Mouse (Mus musculus): ENCODE results near the gene Neurl3. TPM values are rescaled to one million over a fixed set of nuclear protein-coding genes. Genes with fewer than 3 reads are reported as not detected.
A peak's percentile ranks its signal among the peaks of the same experiment; 100 is the strongest.

Gene Neurl3
- polyA plus RNA-seq, 1 experiment from 2014 or later, result 2.6 TPM

GRCm38 (mm10) chr1:36257276-36257675 lies 17.2 kb downstream of the Neurl3 start:
- H3K9me3 ChIP-seq (replicated peaks), result peaks cover 15% of the 10 kb centered on the region

GRCm38 (mm10) chr1:36255871-36256640 lies 18.4 kb downstream of the Neurl3 start:
- Histone ChIP-seq H3K27ac (ENCODE audit: poor library complexity, severe bottlenecking) (peak overlapping the region; percentile 39; the same call in 1 of the 2 replicates), H3K9me3 (replicated peaks) (peaks cover 15% of the 10 kb centered on the region), H3K9ac (no peak overlapping the region), H3K4me3 (no peak overlapping the region), H3K4me2 (peak overlapping the region; percentile 21), H3K4me1 (replicated peaks) (peaks cover 12% of the 10 kb centered on the region; the same call in 1 of the 2 replicates), H3K27me3 (replicated peaks) (peaks cover 9% of the 10 kb centered on the region; the same call in 1 of the 2 replicates), H3K36me3 (no peaks in the 10 kb centered on the region)
- 0 out of 2 replicates have a peak, but pooled peaks have one; percentile 23 for ATAC-seq (ENCODE audit: insufficient number of reproducible peaks, low FRiP score)
- WGBS, result 17% methylated on average over 20 of the region's 20 CpGs

More at GRCm38 (mm10) chr1:36257276-36257675, 17.2 kb downstream of the Neurl3 start:
- WGBS, result 85% methylated on average over 8 of the region's 8 CpGs
- H3K9ac ChIP-seq, result no peak overlapping the region
- H3K27ac ChIP-seq (ENCODE audit: poor library complexity, severe bottlenecking), result no peak overlapping the region
- no peaks in the 10 kb centered on the region for H3K36me3 ChIP-seq
- H3K27me3 ChIP-seq (replicated peaks), result peaks cover 9% of the 10 kb centered on the region; the same call in 1 of the 2 replicates
- no peak for ATAC-seq (ENCODE audit: insufficient number of reproducible peaks, low FRiP score)
- H3K4me3 ChIP-seq, result no peak overlapping the region
- H3K4me1 ChIP-seq (replicated peaks), result peaks cover 12% of the 10 kb centered on the region; the same call in 1 of the 2 replicates
- no peak overlapping the region for H3K4me2 ChIP-seq

- peaks cover 12% of the 10 kb centered on the region; the same call in 1 of the 2 replicates for H3K4me1 ChIP-seq (replicated peaks)
- no peak overlapping the region for H3K9ac ChIP-seq
- H3K4me2 ChIP-seq, result peak overlapping the region; percentile 62
- peak overlapping the region; percentile 22 for H3K4me3 ChIP-seq
- no peaks in the 10 kb centered on the region for H3K36me3 ChIP-seq
- H3K27me3 ChIP-seq (replicated peaks), result peaks cover 9% of the 10 kb centered on the region; the same call in 1 of the 2 replicates
- H3K9me3 ChIP-seq (replicated peaks), result peaks cover 15% of the 10 kb centered on the region
- WGBS, result 5% methylated on average over 25 of the region's 25 CpGs
- peak; percentile 78 for ATAC-seq (ENCODE audit: insufficient number of reproducible peaks, low FRiP score)
- H3K27ac ChIP-seq (ENCODE audit: poor library complexity, severe bottlenecking), result peak overlapping the region; percentile 46
These were observed 19.7 kb downstream of the Neurl3 start for GRCm38 (mm10) chr1:36254635-36255360.

- ATAC-seq (ENCODE audit: insufficient number of reproducible peaks, low FRiP score), result no peak
- H3K4me2 ChIP-seq, result no peak overlapping the region
These were observed 21.7 kb downstream of the Neurl3 start for GRCm38 (mm10) chr1:36252791-36253190.

GRCm38 (mm10) chr1:36251426-36251825 lies 23.1 kb downstream of the Neurl3 start:
- Histone ChIP-seq H3K36me3 (no peaks in the 10 kb centered on the region), H3K4me2 (no peak overlapping the region), H3K4me1 (replicated peaks) (peaks cover 12% of the 10 kb centered on the region; the same call in 1 of the 2 replicates), H3K27ac (ENCODE audit: poor library complexity, severe bottlenecking) (no peak overlapping the region), H3K9ac (no peak overlapping the region), H3K4me3 (no peak overlapping the region), H3K9me3 (replicated peaks) (peaks cover 3% of the 10 kb centered on the region), H3K27me3 (replicated peaks) (peaks cover 9% of the 10 kb centered on the region; the same call in 1 of the 2 replicates)
- 19% methylated on average over 9 of the region's 9 CpGs for WGBS
- ATAC-seq (ENCODE audit: insufficient number of reproducible peaks, low FRiP score), result no peak

More at GRCm38 (mm10) chr1:36252791-36253190, 21.7 kb downstream of the Neurl3 start:
- Histone ChIP-seq H3K27ac (ENCODE audit: poor library complexity, severe bottlenecking) (no peak overlapping the region), H3K9ac (no peak overlapping the region), H3K4me3 (no peak overlapping the region), H3K36me3 (no peaks in the 10 kb centered on the region), H3K27me3 (replicated peaks) (peaks cover 9% of the 10 kb centered on the region; the same call in 1 of the 2 replicates), H3K4me1 (replicated peaks) (peaks cover 12% of the 10 kb centered on the region; the same call in 1 of the 2 replicates), H3K9me3 (replicated peaks) (peaks cover 7% of the 10 kb centered on the region)
- 8% methylated on average over 6 of the region's 6 CpGs for WGBS

GRCm38 (mm10) chr1:36246688-36247087 lies 27.8 kb downstream of the Neurl3 start:
- Histone ChIP-seq H3K27me3 (replicated peaks) (no peaks in the 10 kb centered on the region), H3K4me2 (no peak overlapping the region), H3K27ac (ENCODE audit: poor library complexity, severe bottlenecking) (no peak overlapping the region), H3K4me3 (no peak overlapping the region), H3K4me1 (replicated peaks) (peaks cover 10% of the 10 kb centered on the region), H3K9me3 (replicated peaks) (no peaks in the 10 kb centered on the region), H3K9ac (no peak overlapping the region), H3K36me3 (no peaks in the 10 kb centered on the region)
- WGBS, result 56% methylated on average over 6 of the region's 6 CpGs
- no peak for ATAC-seq (ENCODE audit: insufficient number of reproducible peaks, low FRiP score)

GRCm38 (mm10) chr1:36244828-36245215 lies 29.7 kb downstream of the Neurl3 start:
- H3K36me3 ChIP-seq, result no peaks in the 10 kb centered on the region
- no peak for ATAC-seq (ENCODE audit: insufficient number of reproducible peaks, low FRiP score)
- H3K4me2 ChIP-seq, result peak overlapping the region; percentile 84; the same call in 1 of the 2 replicates
- H3K27ac ChIP-seq (ENCODE audit: poor library complexity, severe bottlenecking), result no peak overlapping the region
- no peaks in the 10 kb centered on the region for H3K9me3 ChIP-seq (replicated peaks)
- H3K4me3 ChIP-seq, result no peak overlapping the region
- H3K4me1 ChIP-seq (replicated peaks), result peaks cover 10% of the 10 kb centered on the region
- no peaks in the 10 kb centered on the region for H3K27me3 ChIP-seq (replicated peaks)
- H3K9ac ChIP-seq, result no peak overlapping the region
- WGBS, result 71% methylated on average over 4 of the region's 4 CpGs

- H3K9me3 ChIP-seq (replicated peaks), result no peaks in the 10 kb centered on the region
- no peaks in the 10 kb centered on the region for H3K36me3 ChIP-seq
- peak within 1 kb of the TSS; percentile 87 for H3K9ac ChIP-seq
- peak within 1 kb of the TSS; percentile 84 for H3K4me2 ChIP-seq
- peak; percentile 96 for ATAC-seq (ENCODE audit: insufficient number of reproducible peaks, low FRiP score)
- peaks cover 10% of the 10 kb centered on the region for H3K4me1 ChIP-seq (replicated peaks)
- no peaks in the 10 kb centered on the region for H3K27me3 ChIP-seq (replicated peaks)
- peak within 1 kb of the TSS; percentile 61 for H3K27ac ChIP-seq (ENCODE audit: poor library complexity, severe bottlenecking)
- WGBS, result 2% methylated on average over 49 of the region's 49 CpGs
- peak within 1 kb of the TSS; percentile 79 for H3K4me3 ChIP-seq
These were observed 30.2 kb downstream of the Neurl3 start, which contains the start of gene Uggt1 for GRCm38 (mm10) chr1:36244058-36244827. Uggt1 (minus strand) TSS chr1:36244720.

- Histone ChIP-seq H3K9me3 (replicated peaks) (no peaks in the 10 kb centered on the region), H3K4me3 (peak overlapping the region; percentile 79), H3K9ac (peak overlapping the region; percentile 87), H3K4me2 (peak overlapping the region; percentile 84), H3K4me1 (replicated peaks) (peaks cover 10% of the 10 kb centered on the region), H3K27me3 (replicated peaks) (no peaks in the 10 kb centered on the region), H3K27ac (ENCODE audit: poor library complexity, severe bottlenecking) (peak overlapping the region; percentile 61), H3K36me3 (no peaks in the 10 kb centered on the region)
- 5% methylated on average over 21 of the region's 21 CpGs for WGBS
- peak; percentile 23; the same call in 1 of the 2 replicates for ATAC-seq (ENCODE audit: insufficient number of reproducible peaks, low FRiP score)
These were observed 30.9 kb downstream of the Neurl3 start for GRCm38 (mm10) chr1:36243447-36244057.

- Histone ChIP-seq H3K4me3 (no peak overlapping the region), H3K4me1 (replicated peaks) (peaks cover 10% of the 10 kb centered on the region), H3K9me3 (replicated peaks) (no peaks in the 10 kb centered on the region), H3K4me2 (no peak overlapping the region), H3K9ac (no peak overlapping the region), H3K27ac (ENCODE audit: poor library complexity, severe bottlenecking) (no peak overlapping the region), H3K36me3 (no peaks in the 10 kb centered on the region), H3K27me3 (replicated peaks) (no peaks in the 10 kb centered on the region)
- WGBS, result 90% methylated on average over 15 of the region's 15 CpGs
- ATAC-seq (ENCODE audit: insufficient number of reproducible peaks, low FRiP score), result no peak
These were observed 32.5 kb downstream of the Neurl3 start for GRCm38 (mm10) chr1:36241903-36242429.
